Mouse (Mus musculus): Measurements from ENCODE around the gene Fzd5. TPM values are rescaled to one million over a fixed set of nuclear protein-coding genes. Genes with fewer than 3 reads are reported as not detected.

Fzd5 gene
- total RNA-seq (2017): 1.5 TPM in 2 replicates

DNA sequence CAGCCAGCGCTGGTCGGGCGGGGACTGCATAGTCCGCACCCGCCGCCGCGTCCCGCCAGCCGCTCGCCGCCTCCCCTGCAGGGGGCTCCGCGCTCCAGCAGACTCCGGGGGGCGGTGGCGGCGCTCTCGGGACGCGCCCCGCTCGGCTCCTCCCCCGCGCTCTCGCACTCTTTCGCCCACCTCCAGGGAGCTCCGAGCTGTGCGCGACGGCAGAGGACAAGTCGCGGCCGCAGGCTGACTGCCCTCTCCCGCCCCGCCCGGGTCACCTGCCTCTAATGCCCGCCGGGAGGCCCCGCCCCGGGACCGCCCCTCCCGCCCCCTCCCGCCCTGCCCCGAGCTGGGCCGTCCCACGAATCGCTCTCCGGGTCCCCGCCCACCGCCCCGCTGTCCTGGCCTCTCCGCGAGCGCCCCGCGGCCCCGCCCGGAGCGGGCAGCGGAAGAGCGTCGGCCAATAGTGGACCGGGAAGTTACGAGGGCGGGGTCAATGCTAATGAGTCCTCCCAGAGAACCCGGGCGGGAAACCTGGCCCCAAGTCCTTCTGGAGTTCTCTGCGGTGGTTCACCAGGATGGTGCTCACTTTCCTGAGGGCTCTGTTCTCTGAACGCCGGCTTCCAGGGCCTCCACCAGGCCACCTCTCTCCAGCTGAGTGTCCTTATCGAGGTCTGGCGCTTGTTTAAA is at the start of gene Fzd5:
Gene Fzd5 (minus strand): TSS at position 250 of the 678 bp plus-strand sequence.
- ATAC-seq (replicated peaks; ENCODE audit: low read depth, poor library complexity, severe bottlenecking): peak; percentile 70

DNA sequence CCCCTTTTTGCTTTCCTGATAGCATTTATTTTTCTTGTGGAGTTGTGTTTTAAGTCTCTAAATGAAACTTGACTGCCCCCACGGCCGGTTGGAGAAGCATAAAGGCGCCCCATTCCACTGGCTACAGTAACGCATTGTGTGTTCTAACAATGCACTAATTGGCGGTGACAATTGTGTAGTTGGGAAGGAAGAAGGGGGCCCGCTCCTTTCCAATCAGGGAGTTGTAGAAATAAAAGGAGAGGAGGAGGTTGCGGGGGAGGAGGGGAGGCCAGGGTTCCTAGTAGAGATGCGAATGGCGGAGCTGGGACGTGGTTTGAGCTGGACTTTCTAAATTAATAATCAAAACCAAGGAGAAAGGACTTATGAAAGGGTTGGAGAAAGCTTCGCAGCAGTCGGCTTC is 42.3 kb upstream of the Fzd5 start:
- ATAC-seq (replicated peaks; ENCODE audit: low read depth, poor library complexity, severe bottlenecking): no peak

DNA sequence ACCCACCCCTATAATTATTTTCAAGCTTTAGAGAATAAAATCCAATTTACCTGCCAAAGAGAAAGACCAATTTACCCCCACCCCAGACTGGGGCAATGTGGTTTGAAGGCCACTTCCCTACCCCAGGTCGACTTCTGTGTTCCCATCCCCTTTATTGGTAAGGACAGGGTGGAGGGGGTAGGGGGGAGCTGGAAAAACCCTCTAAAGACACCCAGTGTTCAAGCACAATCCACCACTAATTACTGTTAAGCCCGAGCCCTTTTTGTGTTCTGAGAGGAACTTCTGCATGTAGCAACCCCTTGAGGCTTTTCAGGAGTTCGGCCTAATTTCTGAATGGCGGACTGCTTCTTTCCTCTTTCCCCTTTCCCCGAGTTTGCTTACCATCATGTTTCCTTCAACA is 41.9 kb upstream of the Fzd5 start:
- no peak for ATAC-seq (replicated peaks; ENCODE audit: low read depth, poor library complexity, severe bottlenecking)

DNA sequence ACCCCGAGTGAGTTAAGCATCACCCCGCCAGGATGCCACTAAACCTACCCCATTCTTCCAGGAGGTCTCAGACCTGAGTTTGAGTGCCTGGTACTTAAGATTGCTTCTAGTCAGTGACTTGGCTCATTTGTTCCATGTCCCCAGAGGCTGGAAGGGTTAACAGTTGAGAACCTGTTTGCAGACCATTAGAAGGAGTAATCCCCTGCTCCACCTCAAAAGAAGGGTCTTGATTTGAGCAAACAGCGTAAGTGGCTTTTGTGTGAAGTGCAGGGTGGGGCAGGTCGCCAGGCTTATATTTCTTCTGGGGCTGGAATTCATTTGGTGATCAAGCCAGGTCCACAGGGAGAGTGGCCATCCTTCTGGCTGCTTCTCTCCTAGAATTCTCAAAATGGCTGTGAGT is 35.8 kb upstream of the Fzd5 start:
- ATAC-seq (replicated peaks; ENCODE audit: low read depth, poor library complexity, severe bottlenecking): no peak

DNA sequence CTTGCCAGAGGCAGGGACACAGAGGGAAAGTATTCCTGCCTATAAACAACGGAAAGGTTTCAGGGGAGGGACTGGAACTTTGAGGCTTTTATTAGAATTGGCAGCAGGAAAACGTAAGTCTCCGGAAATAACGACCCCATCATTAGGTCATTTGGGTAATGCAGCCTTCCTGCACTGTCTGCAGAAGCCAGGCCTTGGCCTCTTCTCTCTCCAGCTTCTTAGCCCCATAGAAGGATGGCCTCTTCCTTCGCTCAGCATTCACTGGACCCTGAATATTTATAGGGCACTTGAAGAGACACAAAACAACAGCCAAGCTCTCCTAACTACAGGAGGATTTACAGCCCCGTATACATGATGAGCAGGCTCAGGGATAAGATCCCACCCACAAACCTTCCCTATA is 32.6 kb upstream of the Fzd5 start:
- ATAC-seq (replicated peaks; ENCODE audit: low read depth, poor library complexity, severe bottlenecking): no peak

DNA sequence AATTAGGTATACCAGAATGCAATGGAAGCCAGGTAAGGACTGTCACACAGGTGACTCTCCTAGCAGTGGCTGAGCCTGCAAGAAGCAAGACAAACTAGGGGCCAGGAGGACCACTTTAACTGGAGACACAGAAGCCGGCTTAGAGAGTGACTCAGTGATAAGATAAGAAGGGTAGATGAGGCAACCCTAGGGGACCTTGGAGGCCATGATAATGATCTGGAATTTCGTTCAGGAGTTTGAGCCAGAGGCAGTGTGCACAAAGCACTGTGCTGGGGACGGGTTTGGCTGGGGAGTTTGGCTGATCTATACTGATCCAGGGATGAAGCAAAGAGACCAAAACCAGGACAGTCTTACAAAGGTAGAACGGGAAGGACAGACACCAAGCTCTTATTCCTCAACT is 24.1 kb upstream of the Fzd5 start:
- no peak for ATAC-seq (replicated peaks; ENCODE audit: low read depth, poor library complexity, severe bottlenecking)

DNA sequence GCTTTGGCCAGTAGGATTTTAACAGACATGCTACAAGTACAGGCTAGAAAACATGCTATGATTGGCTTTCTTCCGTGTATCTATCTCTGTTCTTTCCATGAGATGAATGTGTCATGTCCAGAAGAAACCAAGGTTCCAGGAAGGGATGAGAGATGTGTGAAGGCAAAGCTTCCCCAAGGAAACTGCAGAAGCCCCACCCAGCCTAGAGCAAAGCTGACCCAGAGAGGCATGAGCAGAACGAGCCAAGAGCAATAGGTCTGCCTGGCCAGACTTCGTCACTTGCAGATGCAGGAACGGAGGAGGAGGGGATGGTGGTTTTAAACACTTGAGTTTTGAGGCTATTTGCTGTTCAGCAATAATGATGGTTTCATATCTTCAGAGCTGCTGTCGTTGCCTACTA is 20.2 kb upstream of the Fzd5 start:
- ATAC-seq (replicated peaks; ENCODE audit: low read depth, poor library complexity, severe bottlenecking): no peak

DNA sequence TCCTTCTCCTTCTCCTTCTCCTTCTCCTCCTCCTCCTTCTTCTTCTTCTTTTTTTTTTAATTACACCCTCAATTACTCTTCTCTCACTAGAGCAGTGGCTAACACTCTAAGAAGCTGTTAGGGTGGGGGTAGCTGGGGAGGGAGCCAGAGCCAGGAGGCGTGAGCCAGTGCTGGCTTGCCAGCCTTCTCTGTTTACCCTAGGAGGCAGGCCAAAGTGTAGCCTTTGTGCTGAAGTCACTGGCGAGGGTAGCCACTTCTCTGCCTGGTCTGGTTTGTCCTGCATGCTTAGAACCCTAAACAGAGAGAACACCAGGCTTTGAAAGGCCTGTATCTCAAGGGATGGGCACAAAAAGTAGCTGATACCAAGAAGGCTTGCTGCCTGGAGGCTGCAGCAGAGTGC is 19.7 kb upstream of the Fzd5 start:
- ATAC-seq (replicated peaks; ENCODE audit: low read depth, poor library complexity, severe bottlenecking): no peak

DNA sequence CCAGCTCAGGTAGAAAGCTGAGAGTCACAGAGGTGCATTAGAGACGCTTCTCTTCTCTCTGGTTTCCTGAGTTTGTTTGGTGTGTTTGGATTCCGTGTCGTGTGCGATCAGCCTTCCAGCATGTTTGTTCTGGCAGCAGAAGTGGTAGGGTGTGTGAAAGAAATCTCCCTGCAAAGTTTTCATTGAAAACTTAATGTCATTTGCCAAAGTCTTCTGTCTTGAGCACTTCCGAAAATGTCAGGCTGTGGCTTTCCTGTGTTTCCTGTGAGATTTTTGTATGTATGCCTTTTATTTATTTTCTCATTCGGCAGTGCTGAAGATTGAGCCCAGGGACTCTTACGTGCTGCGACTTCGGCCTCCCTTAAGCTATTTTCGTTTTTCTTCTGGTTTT is 19.1 kb upstream of the Fzd5 start:
- ATAC-seq (replicated peaks; ENCODE audit: low read depth, poor library complexity, severe bottlenecking): peak; percentile 43

DNA sequence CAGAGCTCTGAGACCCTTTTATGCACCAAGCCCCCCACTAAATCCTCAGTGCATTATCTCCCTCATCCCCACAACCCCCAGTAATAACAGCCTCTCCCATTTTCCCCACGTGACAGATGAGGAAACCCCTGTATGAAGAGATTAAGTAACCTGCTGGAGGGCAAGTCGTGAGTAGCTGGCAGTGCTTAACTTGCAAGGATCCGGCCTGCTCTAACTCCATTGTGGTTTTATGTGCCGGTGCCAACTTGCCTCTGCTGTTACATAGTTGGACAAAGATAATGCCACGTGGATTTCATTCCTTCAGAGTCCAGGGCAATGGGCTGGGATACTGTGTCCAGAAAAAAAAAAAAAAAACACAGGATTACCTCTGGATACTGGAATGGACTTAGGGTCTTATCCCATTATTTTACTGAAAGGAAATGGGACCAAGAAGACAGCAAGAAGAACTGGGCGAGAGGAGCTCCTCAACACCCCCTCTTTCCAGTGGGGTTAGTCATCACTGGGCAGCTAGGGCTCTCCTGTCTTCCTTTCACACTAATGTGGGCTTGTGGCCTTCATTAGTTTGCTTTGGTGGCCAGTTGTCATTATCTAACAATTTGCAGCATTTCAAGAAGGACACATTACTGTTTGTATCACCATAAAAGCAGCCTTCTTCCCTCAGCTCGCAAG is 18.6 kb upstream of the Fzd5 start:
- peak; percentile 64 for ATAC-seq (replicated peaks; ENCODE audit: low read depth, poor library complexity, severe bottlenecking)

DNA sequence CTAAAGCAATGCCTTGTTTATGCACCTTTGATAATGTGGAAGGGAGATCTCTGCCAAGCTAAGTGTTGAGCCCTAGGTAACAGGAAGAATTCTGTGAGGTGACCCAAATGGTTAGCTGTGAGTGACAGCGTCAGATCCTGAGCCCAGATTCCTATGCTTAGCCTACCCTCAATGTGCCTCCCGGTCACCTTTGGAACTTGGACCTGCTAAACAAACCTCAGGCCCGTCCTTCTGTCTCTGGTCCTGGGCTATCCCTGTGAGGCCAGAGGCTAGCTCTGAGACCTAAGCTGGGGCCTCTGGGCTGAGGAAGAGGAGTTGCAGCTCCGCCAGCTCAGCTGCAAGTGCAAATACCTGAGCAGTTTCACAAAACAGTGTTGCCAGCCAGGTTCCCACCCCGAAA is 17.1 kb upstream of the Fzd5 start:
- no peak for ATAC-seq (replicated peaks; ENCODE audit: low read depth, poor library complexity, severe bottlenecking)

DNA sequence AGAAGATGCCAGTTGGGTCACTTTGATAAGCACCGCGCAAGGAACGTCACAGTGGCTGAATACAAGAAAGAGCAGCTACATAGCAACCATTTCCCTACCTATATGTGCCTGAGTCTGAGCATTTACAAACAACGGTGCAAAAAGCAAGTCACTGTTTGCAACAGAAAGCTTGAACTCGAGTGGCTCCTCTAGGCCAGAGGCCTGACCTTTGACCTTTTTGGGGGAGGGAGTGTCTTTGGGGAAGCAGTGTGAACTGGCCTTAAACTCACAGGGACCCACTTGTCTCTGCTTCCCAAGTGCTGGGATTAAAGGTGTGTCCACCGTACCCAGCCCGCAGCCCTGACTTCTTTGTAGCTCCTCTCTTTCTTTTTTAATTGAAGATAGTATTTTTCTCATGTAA is 16.1 kb upstream of the Fzd5 start:
- no peak for ATAC-seq (replicated peaks; ENCODE audit: low read depth, poor library complexity, severe bottlenecking)

DNA sequence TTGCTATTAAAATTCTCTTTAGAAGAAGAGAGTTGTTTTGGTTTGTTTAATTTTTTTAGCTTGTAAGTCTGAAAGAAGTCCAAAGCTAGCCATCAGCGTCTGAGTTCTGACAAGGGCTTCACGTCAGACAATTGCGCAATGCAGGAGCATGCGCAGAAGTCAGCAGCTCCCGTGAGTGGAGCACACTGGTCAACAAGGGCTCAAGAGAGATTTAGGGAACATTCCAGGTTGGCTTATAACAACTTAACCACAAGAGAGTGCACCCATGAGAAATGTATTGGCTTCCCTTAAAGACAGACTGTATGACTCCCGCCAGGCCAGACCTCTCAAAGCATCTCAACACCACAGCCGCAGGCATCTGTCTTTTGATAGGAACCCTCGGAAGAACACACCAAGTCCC is 15.6 kb upstream of the Fzd5 start:
- peak; percentile 43 for ATAC-seq (replicated peaks; ENCODE audit: low read depth, poor library complexity, severe bottlenecking)

DNA sequence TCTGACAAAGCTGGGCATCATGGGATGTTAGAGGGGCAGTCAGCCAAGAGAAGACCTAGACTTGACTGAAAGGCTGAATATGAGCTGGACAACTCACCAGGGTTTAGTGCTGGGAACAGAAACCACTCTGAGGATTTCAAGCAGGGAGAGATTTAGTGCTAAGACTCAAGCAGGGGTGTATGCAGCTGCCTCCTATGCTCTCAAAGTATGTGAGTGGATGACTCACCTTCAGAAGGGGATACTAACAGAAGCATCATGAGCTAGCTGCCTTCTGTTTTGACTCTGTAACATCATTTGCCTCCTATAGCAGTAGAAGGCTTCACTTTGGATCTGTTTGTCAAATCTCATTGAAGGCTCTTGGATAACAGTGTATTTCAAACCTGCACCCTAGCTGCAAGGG is 7.1 kb upstream of the Fzd5 start:
- no peak for ATAC-seq (replicated peaks; ENCODE audit: low read depth, poor library complexity, severe bottlenecking)

DNA sequence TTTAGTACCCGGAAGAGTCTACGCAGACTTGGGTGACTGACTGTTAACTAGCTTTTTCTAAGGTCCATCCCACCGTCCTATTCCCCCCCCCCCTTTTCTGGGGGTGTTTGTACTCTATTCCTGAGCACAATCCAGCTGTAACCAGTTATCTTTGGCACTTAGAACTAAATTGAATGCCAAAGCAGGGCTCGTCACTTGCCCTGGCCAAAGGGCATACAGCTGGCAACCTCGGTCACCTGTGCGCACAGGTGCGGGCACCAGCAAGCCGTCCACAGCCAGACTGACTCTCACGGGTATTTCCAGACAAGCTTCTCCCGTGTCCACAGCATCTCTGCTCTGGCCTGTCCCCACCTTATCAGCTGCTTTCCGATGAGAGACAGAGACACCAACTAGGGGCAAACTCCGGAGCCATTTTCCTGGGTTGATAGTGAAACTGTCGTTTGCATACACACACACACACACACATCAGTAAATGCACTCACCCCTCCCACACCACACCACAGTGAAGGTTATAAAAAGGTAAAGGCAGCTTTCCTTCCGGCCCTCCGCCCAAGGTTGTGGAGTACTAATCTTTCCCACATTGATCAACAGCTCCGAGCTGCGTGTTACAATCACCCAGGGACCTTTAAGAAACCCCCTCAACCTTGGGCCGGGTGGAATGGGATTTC is 5.3 kb upstream of the Fzd5 start:
- no peak for ATAC-seq (replicated peaks; ENCODE audit: low read depth, poor library complexity, severe bottlenecking)

DNA sequence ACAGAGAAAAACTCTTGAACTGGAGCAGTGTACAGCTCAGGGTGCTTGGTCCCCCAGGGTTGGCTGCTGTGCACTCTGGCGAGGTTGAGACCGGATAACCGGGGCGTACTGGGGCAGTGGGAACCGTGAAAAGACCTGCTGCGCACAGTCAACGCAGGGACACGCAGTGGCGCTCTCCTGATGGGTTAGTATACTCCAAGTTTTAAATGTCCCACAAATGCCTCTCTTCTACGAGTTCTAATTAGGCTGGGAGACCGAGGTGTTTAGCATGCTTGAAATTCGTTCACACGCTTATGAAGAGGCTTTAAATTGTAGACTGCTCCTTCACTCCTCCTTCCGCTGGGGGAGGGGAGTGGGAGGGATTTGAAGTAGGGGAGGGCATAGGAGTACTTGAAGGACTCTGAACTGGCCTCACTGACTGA is 1.1 kb upstream of the Fzd5 start:
- ATAC-seq (replicated peaks; ENCODE audit: low read depth, poor library complexity, severe bottlenecking): peak; percentile 41

DNA sequence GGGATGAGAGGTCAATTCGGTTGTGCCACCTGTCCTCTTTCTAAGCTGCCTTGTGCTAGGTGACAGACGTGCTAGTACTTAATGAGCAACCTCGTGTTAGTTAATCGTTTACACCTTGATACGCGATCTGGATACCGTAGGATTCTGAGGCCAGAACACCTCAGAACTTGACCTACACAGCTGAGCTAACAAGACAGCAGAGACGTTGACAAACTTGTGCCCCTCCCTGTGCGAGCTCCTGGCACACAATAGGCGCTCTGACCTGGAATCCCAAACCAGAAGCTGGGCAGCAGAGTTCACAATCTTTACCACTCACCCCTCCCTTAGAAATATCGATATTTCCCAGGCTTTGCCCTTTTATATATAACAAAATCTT is 617 bp upstream of the Fzd5 start:
- peak; percentile 16 for ATAC-seq (replicated peaks; ENCODE audit: low read depth, poor library complexity, severe bottlenecking)

DNA sequence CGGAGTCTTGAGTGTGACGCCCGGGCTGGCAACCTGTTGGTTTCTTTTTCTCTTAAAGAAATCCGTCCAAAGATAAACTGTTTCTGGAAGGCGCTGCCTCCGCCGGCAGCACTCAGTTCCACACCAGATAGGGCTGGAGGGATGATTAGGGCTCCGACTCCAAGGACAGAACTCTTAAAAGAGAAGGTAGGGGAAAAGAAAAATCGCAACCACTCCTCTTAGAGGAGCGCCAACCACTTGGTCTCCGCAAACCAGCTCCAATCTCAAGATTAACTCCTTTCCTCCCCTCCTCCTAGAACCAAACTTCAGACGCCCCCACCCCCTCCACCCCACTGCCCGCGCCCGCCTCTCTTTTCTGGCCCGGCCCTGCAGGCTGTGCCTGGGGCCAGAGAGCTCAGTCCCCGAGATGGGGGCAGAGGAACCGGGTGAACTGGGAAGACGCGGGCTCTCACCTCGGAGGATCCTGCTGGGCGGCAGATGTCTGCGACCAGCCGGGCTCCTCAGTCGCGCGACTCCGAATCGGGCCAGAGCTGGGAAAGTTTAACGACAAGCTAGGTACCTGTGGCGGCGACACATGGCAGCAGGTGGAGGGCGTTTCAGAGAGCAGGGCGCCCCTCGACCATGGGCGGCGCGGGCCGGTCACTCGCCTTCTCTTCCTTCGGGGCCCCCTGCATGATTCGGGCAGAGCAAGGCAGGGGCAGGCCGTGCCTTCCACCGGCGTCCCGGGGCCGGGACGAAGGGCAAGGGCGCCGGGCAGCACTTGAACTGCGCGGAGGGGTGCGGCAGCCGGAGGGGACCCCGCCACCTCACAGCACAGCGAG is 660 bp downstream of the Fzd5 start:
- no peak for ATAC-seq (replicated peaks; ENCODE audit: low read depth, poor library complexity, severe bottlenecking)

DNA sequence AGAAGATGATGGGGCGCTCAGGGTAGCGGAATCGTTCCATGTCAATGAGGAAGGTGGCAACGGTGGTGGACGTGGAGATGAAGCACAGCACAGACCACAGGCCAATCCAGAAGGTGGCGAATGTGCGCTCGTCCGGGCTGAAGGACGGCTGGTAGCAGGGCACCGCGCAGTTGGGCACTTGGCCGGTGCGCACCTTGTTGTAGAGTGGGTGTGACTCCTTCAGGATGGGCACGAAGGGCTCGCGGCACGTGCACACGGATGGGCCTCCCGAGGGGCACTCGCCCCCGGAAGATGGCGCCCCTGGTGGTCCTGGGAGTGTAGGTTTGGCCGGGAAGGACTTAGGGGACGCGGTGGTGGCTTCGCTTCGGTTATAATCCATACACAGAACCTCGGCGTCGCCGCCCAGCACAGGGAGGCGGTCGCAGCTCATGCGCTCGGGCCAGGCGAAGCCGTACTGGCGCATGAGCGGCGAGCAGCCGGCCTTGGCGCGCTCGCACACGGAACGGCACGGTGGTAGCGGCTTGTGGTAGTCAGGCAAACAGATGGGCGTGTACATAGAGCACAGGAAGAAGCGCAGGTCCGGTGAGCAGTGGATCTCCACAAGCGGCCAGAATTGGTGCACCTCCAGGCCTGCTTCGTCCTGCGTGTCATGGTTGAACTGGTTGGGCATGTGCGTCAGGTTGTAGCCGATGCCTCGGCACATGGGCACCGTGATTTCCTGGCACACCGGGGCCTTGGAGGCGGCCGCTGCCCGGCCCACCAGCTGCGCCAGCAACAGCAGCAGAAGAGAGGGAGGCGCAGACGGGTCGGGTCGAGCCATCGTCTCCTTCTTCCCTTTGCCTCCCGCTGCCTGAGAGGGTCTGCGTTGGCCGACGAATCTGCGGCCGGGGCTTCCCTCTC is 1.5 kb downstream of the Fzd5 start:
- ATAC-seq (replicated peaks; ENCODE audit: low read depth, poor library complexity, severe bottlenecking): peak; percentile 20

All from common myeloid progenitor, adult 5-6 weeks (primary cell).